Comparison of ENCODE assay signal across 19 mouse cellular contexts in genomic region chr12:45499834-45500233, GRCm38 (mm10).
DNase-seq lines count a peak whose midpoint lies in the region; ATAC-seq and TF ChIP-seq lines count a peak whose summit lies in the region.
"Had no signal": no experiment of that assay in that cellular context is flagged by ENCODE, and none has a peak within 500 bp of the region (broad histone marks: within the 10 kb centered on the region; RNA-seq: fewer than 3 reads in every experiment).

No protein-coding gene starts in this region.

- 0 out of 2 replicates have a peak overlapping the region, but pooled peaks have one; percentile 13 for H3K4me2 ChIP-seq in forebrain, embryonic 12.5 days
- H3K4me2 ChIP-seq in forebrain, embryonic 16.5 days (ENCODE audit: low read length), result no peak overlapping the region
- no peak overlapping the region for H3K4me2 ChIP-seq in hindbrain, postnatal 0 days (ENCODE audit: low read depth, low read length)
- no peak overlapping the region for H3K4me2 ChIP-seq in hindbrain, embryonic 12.5 days (replicated peaks)
- no peak overlapping the region for H3K4me2 ChIP-seq in midbrain, embryonic 13.5 days (replicated peaks)
- no peak overlapping the region; the same call in 1 of the 2 replicates for H3K4me2 ChIP-seq in neural tube, embryonic 15.5 days
- H3K4me2 ChIP-seq: lung, embryonic 15.5 days had no signal

- intact Hi-C loops in heart, postnatal 10 days (cut with DNase I), result no loop called here

- H3K4me1 ChIP-seq in forebrain, embryonic 12.5 days, result 0 out of 2 replicates have a peak, but pooled peaks cover 7% of the 10 kb centered on the region
- peaks cover 3% of the 10 kb centered on the region for H3K4me1 ChIP-seq in forebrain, embryonic 16.5 days (replicated peaks; ENCODE audit: control insufficient read depth, insufficient read depth, low read length)
- no peaks in the 10 kb centered on the region for H3K4me1 ChIP-seq in hindbrain, postnatal 0 days (ENCODE audit: insufficient read depth, low read length)
- no peaks in the 10 kb centered on the region for H3K4me1 ChIP-seq in hindbrain, embryonic 12.5 days
- 0 out of 2 replicates have a peak, but pooled peaks cover 3% of the 10 kb centered on the region for H3K4me1 ChIP-seq in midbrain, embryonic 13.5 days (replicated peaks)
- 0 out of 2 replicates have a peak, but pooled peaks cover 4% of the 10 kb centered on the region for H3K4me1 ChIP-seq in neural tube, embryonic 15.5 days
- H3K4me1 ChIP-seq: lung, embryonic 15.5 days; megakaryocyte, embryonic 14.5 days had no signal

- no peaks in the 10 kb centered on the region for H3K36me3 ChIP-seq in forebrain, embryonic 12.5 days (replicated peaks)
- no peaks in the 10 kb centered on the region for H3K36me3 ChIP-seq in forebrain, embryonic 16.5 days (ENCODE audit: control insufficient read depth, insufficient read depth)
- no peaks in the 10 kb centered on the region for H3K36me3 ChIP-seq in hindbrain, postnatal 0 days (ENCODE audit: insufficient read depth, low read length)
- H3K36me3 ChIP-seq in hindbrain, embryonic 12.5 days, result no peaks in the 10 kb centered on the region
- H3K36me3 ChIP-seq in midbrain, embryonic 13.5 days, result no peaks in the 10 kb centered on the region
- no peaks in the 10 kb centered on the region for H3K36me3 ChIP-seq in neural tube, embryonic 15.5 days
- H3K36me3 ChIP-seq: lung, embryonic 15.5 days had no signal

- no peak overlapping the region for H3K9ac ChIP-seq in forebrain, embryonic 12.5 days
- H3K9ac ChIP-seq in forebrain, embryonic 16.5 days (replicated peaks; ENCODE audit: low read depth, low read length), result no peak overlapping the region
- H3K9ac ChIP-seq in hindbrain, postnatal 0 days (replicated peaks; ENCODE audit: low read length), result no peak overlapping the region
- H3K9ac ChIP-seq in hindbrain, embryonic 12.5 days, result no peak overlapping the region
- no peak overlapping the region for H3K9ac ChIP-seq in midbrain, embryonic 13.5 days (replicated peaks)
- H3K9ac ChIP-seq in neural tube, embryonic 15.5 days (replicated peaks), result no peak overlapping the region
- H3K9ac ChIP-seq: liver, embryonic 14.5 days; lung, embryonic 15.5 days had no signal

- no peak for TF ChIP-seq CTCF in hindbrain, postnatal 0 days (IDR thresholded peaks at IDR 0.05; ENCODE audit: low read depth)

- H3K27ac ChIP-seq in forebrain, embryonic 12.5 days, result no peak overlapping the region
- no peak overlapping the region for H3K27ac ChIP-seq in forebrain, embryonic 16.5 days (ENCODE audit: low read length)
- H3K27ac ChIP-seq in hindbrain, postnatal 0 days, result no peak overlapping the region
- no peak overlapping the region for H3K27ac ChIP-seq in hindbrain, embryonic 12.5 days
- H3K27ac ChIP-seq in midbrain, embryonic 13.5 days, result no peak overlapping the region
- 0 out of 2 replicates have a peak overlapping the region, but pooled peaks have one; percentile 23 for H3K27ac ChIP-seq in neural tube, embryonic 15.5 days (replicated peaks)
- H3K27ac ChIP-seq: kidney, postnatal 0 days; left cerebral cortex, adult 2 months; liver, embryonic 14.5 days; lung, embryonic 15.5 days had no signal

- H3K9me3 ChIP-seq in forebrain, embryonic 12.5 days, result no peaks in the 10 kb centered on the region
- no peaks in the 10 kb centered on the region for H3K9me3 ChIP-seq in forebrain, embryonic 16.5 days (ENCODE audit: control insufficient read depth, low read length)
- no peaks in the 10 kb centered on the region for H3K9me3 ChIP-seq in hindbrain, postnatal 0 days (ENCODE audit: low read length)
- H3K9me3 ChIP-seq in hindbrain, embryonic 12.5 days (replicated peaks), result no peaks in the 10 kb centered on the region
- no peaks in the 10 kb centered on the region for H3K9me3 ChIP-seq in midbrain, embryonic 13.5 days
- H3K9me3 ChIP-seq in neural tube, embryonic 15.5 days (replicated peaks), result no peaks in the 10 kb centered on the region
- H3K9me3 ChIP-seq: lung, embryonic 15.5 days; megakaryocyte, embryonic 14.5 days had no signal

- H3K27me3 ChIP-seq in forebrain, embryonic 12.5 days, result no peaks in the 10 kb centered on the region
- no peaks in the 10 kb centered on the region for H3K27me3 ChIP-seq in forebrain, embryonic 16.5 days (replicated peaks; ENCODE audit: control insufficient read depth, insufficient read depth, low read length)
- H3K27me3 ChIP-seq in hindbrain, postnatal 0 days (ENCODE audit: insufficient read depth, low read length), result no peaks in the 10 kb centered on the region
- no peaks in the 10 kb centered on the region for H3K27me3 ChIP-seq in hindbrain, embryonic 12.5 days
- H3K27me3 ChIP-seq in midbrain, embryonic 13.5 days, result no peaks in the 10 kb centered on the region
- H3K27me3 ChIP-seq in neural tube, embryonic 15.5 days (replicated peaks), result no peaks in the 10 kb centered on the region
- H3K27me3 ChIP-seq: lung, embryonic 15.5 days; megakaryocyte, embryonic 14.5 days had no signal

- WGBS in forebrain, embryonic 12.5 days, result 59% methylated on average over 6 of the region's 6 CpGs
- WGBS in forebrain, embryonic 16.5 days, result 26% methylated on average over 6 of the region's 6 CpGs
- WGBS in hindbrain, postnatal 0 days, result 44% methylated on average over 6 of the region's 6 CpGs
- 67% methylated on average over 6 of the region's 6 CpGs for WGBS in hindbrain, embryonic 12.5 days
- 62% methylated on average over 6 of the region's 6 CpGs for WGBS in midbrain, embryonic 13.5 days
- 32% methylated on average over 6 of the region's 6 CpGs for WGBS in neural tube, embryonic 15.5 days

- DNase-seq in hindbrain, postnatal 0 days (ENCODE audit: low spot score), result peak; percentile 19
- no peak for DNase-seq in heart, postnatal 10 days
- DNase-seq: adrenal gland, postnatal 25 days; cerebellum, postnatal 10 days; heart, postnatal 36 days; kidney, adult 2 months; lung, postnatal 36 days; thymus, postnatal 14 days had no signal

- peak; percentile 58; the same call in 1 of the 2 replicates for ATAC-seq in forebrain, embryonic 12.5 days (ENCODE audit: low FRiP score)
- ATAC-seq in forebrain, embryonic 16.5 days, result no peak
- ATAC-seq in hindbrain, postnatal 0 days, result no peak
- no peak for ATAC-seq in hindbrain, embryonic 12.5 days (ENCODE audit: low FRiP score)
- ATAC-seq in midbrain, embryonic 13.5 days, result peak; percentile 63; the same call in 1 of the 2 replicates
- no peak for ATAC-seq in neural tube, embryonic 15.5 days (ENCODE audit: low FRiP score)
- ATAC-seq in CD4-positive, CD25-positive, alpha-beta regulatory T cell, adult 4 months, result no peak

- no peak overlapping the region for H3K4me3 ChIP-seq in forebrain, embryonic 12.5 days (replicated peaks)
- H3K4me3 ChIP-seq in forebrain, embryonic 16.5 days (replicated peaks; ENCODE audit: low read length), result no peak overlapping the region
- no peak overlapping the region for H3K4me3 ChIP-seq in hindbrain, postnatal 0 days (ENCODE audit: low read length)
- no peak overlapping the region for H3K4me3 ChIP-seq in hindbrain, embryonic 12.5 days
- no peak overlapping the region for H3K4me3 ChIP-seq in midbrain, embryonic 13.5 days (replicated peaks)
- no peak overlapping the region for H3K4me3 ChIP-seq in neural tube, embryonic 15.5 days (replicated peaks)
- H3K4me3 ChIP-seq: left cerebral cortex, adult 2 months; lung, embryonic 15.5 days; megakaryocyte, embryonic 14.5 days had no signal

Comparison
In these comparisons a context has a peak if more than half of its experiments do, and no peak if none do; other contexts are left out.
1. ATAC-seq: peak in forebrain, embryonic 12.5 days (single experiment) and midbrain, embryonic 13.5 days (single experiment); none in forebrain, embryonic 16.5 days (single experiment), hindbrain, postnatal 0 days (single experiment), hindbrain, embryonic 12.5 days (single experiment), neural tube, embryonic 15.5 days (single experiment) and CD4-positive, CD25-positive, alpha-beta regulatory T cell, adult 4 months (single experiment).